Mouse (Mus musculus): Measurements from ENCODE around the gene Tmem236.

Tmem236 gene

GRCm38 (mm10) chr2:14249839-14250564 lies 75.7 kb downstream of the Tmem236 start:
- DNase-seq (ENCODE audit: low spot score in 2 of 2): peak in 1 of 2 experiments; percentile 40

GRCm38 (mm10) chr2:14251938-14252337 lies 77.6 kb downstream of the Tmem236 start:
- DNase-seq (ENCODE audit: low spot score in 2 of 2): no peak

DNA sequence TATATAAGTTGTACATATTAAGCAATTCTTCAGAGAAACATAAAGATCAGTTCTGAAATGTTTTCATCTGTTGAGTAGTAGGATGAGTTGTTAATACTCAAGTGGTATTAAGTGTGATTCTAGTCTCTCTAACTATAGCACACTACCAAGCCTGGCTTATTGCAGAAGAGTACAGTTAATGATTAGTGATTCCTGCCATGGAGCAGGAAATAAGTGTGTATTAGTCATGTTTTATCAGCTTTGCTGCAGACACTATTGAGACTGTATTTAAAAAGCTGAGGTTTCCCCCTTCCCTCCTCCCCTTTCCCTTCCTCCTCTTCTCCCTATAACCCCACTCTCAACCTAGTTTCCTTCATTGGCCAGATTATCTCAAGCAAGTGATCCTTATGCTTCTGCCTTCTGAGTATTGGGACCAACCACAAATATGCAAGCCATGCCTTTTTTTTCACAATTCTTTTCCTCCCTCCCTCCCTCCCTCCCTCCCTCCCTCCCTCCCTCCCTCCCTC lies 84.1 kb downstream of the Tmem236 start:
- no peak for DNase-seq (ENCODE audit: low spot score in 2 of 2)

DNA sequence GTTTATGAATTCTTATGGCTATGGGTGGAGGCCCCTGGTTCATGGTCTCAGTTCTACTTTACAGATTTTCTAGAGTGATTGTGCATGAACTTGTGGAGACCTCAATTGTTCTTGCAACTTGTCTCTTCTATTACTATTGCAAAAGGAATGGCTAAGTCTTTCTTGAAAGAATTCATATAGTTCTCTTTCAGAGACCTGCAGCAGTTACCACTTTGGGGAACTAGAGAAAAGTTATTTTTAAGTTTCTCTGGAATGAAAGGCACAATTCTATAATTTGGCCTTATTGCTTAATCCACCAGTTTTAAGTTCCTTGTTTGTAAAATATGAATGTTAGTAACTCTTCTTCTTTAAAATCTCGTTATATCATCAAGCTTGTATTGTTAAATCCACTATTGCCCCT lies 87.8 kb downstream of the Tmem236 start:
- DNase-seq (ENCODE audit: low spot score in 2 of 2): no peak

GRCm38 (mm10) chr2:14269160-14269559 lies 94.8 kb downstream of the Tmem236 start:
- no peak for DNase-seq (ENCODE audit: low spot score in 2 of 2)

Measured in natural killer cell, adult 2 months (primary cell).